13 mouse cellular contexts compared by ENCODE assay signal in genomic region chr4:128949470-128950005, GRCm38 (mm10). TPM values are rescaled to one million over a fixed set of nuclear protein-coding genes. Genes with fewer than 3 reads are reported as not detected.
DNase-seq lines count a peak whose midpoint lies in the region; ATAC-seq and TF ChIP-seq lines count a peak whose summit lies in the region.
"Had no signal": no experiment of that assay in that cellular context is flagged by ENCODE, and none has a peak within 500 bp of the region (broad histone marks: within the 10 kb centered on the region; RNA-seq: fewer than 3 reads in every experiment).

No protein-coding gene starts in this region.

- ATAC-seq in liver, embryonic 11.5 days (replicated peaks; ENCODE audit: low FRiP score) = no peak
- ATAC-seq: Patski had no signal

- no peak overlapping the region for H3K4me3 ChIP-seq in liver, embryonic 11.5 days (ENCODE audit: low read depth, low read length)
- H3K4me3 ChIP-seq in E14TG2a.4 (replicated peaks; ENCODE audit: low read length) = 0 out of 2 replicates have a peak overlapping the region, but pooled peaks have one; percentile 5

- no peak overlapping the region for H3K4me2 ChIP-seq in liver, embryonic 11.5 days
- H3K4me2 ChIP-seq: heart, embryonic 11.5 days had no signal

- no peak overlapping the region for H3K27ac ChIP-seq in liver, embryonic 11.5 days (ENCODE audit: low read depth, low read length)

- H3K4me1 ChIP-seq in liver, embryonic 11.5 days (replicated peaks; ENCODE audit: control insufficient read depth, insufficient read depth, low read length) = peaks cover 3% of the 10 kb centered on the region
- peaks cover 74% of the 10 kb centered on the region for H3K4me1 ChIP-seq in E14TG2a.4 (replicated peaks; ENCODE audit: low read depth, low read length)

- no peaks in the 10 kb centered on the region for H3K9me3 ChIP-seq in liver, embryonic 11.5 days (ENCODE audit: control insufficient read depth, low read length)
- H3K9me3 ChIP-seq in E14TG2a.4 (ENCODE audit: low read length) = no peaks in the 10 kb centered on the region

- WGBS in liver, embryonic 11.5 days = 30% methylated on average over 15 of the region's 15 CpGs
- 26% methylated on average over 15 of the region's 15 CpGs for whole genome bisulfite sequencing in large intestine, adult 2 months

- H3K27me3 ChIP-seq in liver, embryonic 11.5 days (replicated peaks; ENCODE audit: control insufficient read depth, insufficient read depth, low read length) = peaks cover 5% of the 10 kb centered on the region; the same call in 1 of the 2 replicates
- peaks cover 10% of the 10 kb centered on the region; the same call in 1 of the 2 replicates for H3K27me3 ChIP-seq in E14TG2a.4 (ENCODE audit: insufficient read depth, low read length)
- H3K27me3 ChIP-seq: Patski had no signal

- no peak overlapping the region for H3K9ac ChIP-seq in liver, embryonic 11.5 days (ENCODE audit: low read depth, low read length)
- H3K9ac ChIP-seq: forebrain, postnatal 0 days had no signal

- H3K36me3 ChIP-seq in liver, embryonic 11.5 days (ENCODE audit: control insufficient read depth, insufficient read depth, low read length) = no peaks in the 10 kb centered on the region
- peaks cover 15% of the 10 kb centered on the region; the same call in 1 of the 2 replicates for H3K36me3 ChIP-seq in E14TG2a.4 (ENCODE audit: insufficient read depth, low read length)

- TF ChIP-seq CTCF in E14TG2a.4 (conservative IDR thresholded peaks at IDR 0.05; ENCODE audit: low read length) = no peak

- peak; percentile 74 for DNase-seq in liver
- no peak for DNase-seq in liver, embryonic 11.5 days (ENCODE audit: low spot score)
- peak; percentile 62 for DNase-seq in c-Kit-positive CD71-positive TER-119-positive erythroid progenitor cells, embryonic 14.5 days (ENCODE audit: low spot score)
- DNase-seq in large intestine, adult 2 months (ENCODE audit: low read depth, low spot score) = peak; percentile 63
- no peak for DNase-seq in layer of hippocampus, adult 9-11 months
- DNase-seq in spleen, postnatal 10 days (ENCODE audit: low spot score in 2 of 2) = no peak
- DNase-seq in cerebellum, postnatal 10 days = no peak
- DNase-seq: cerebellum, postnatal 36 days; forebrain, postnatal 0 days; thymus, postnatal 25 days had no signal

RNA-seq across cellular contexts. Expression of gene Azin2, which starts 12.7 kb away (rescaled TPM):
- polyA plus RNA-seq in liver, embryonic 11.5 days (2014; fragmentation: Nextera tagmentation; extraction: Ambion mirVana) = 4.6 and 5.8 TPM in 2 replicates
- 2.8 and 3.4 TPM in 2 replicates for polyA plus RNA-seq in large intestine, adult 2 months (2012; rRNA removed)

RNA-seq across cellular contexts. Expression of gene Ak2, which starts 42.2 kb away (rescaled TPM):
- 235 and 256 TPM in 2 replicates for polyA plus RNA-seq in liver, embryonic 11.5 days (2014; fragmentation: Nextera tagmentation; extraction: Ambion mirVana)
- polyA plus RNA-seq in large intestine, adult 2 months (2012; rRNA removed) = 141 and 161 TPM in 2 replicates

Comparison
In these comparisons a context has a peak if more than half of its experiments do, and no peak if none do; other contexts are left out.
1. DNase-seq: peak in liver (single experiment), c-Kit-positive CD71-positive TER-119-positive erythroid progenitor cells, embryonic 14.5 days (single experiment) and large intestine, adult 2 months (single experiment); none in liver, embryonic 11.5 days (single experiment), layer of hippocampus, adult 9-11 months (single experiment), spleen, postnatal 10 days (0 of 2) and cerebellum, postnatal 10 days (0 of 2).